Mouse (Mus musculus): ENCODE results near the gene Pagr1a.

DNA sequence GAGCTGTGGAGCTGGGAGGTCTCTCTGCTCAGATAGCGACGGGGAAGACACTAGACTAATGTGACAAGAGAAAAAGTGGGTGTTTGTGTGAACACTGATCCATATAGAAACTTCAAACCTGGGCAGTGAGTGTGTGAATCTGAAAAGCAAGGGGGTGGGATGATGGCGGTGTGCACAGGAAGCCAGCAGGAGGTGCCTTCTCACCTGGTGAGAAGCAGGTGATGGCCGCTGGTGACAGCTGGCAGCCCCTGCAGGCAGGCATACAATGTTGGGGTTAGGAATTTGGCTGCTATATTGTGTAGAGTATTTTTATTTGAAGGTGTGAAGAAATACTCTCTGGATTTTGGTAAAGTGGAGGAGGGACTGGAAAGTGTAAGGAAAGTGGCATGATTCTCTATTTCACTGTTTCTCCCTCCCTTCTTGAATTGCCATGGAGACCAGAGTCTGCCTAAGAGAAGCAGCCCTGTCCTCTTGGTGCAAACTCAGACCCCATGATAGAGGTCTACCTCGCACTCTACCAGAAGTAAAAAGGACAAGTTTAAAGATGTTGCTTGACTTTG, 38.0 kb upstream of the Pagr1a start:
- TF ChIP-seq CTCF (IDR thresholded peaks at IDR 0.05; ENCODE audit: low read depth): peak; percentile 25; the same call in 1 of the 2 replicates
- TF ChIP-seq EP300 (optimal IDR thresholded peaks at IDR 0.05): no peak
